Mouse (Mus musculus): Measurements from ENCODE around the gene Plscr3. TPM values are rescaled to one million over a fixed set of nuclear protein-coding genes. Genes with fewer than 3 reads are reported as not detected.

Plscr3 gene
- polyA plus RNA-seq, 1 experiment from 2014 or later = 44.3 TPM

DNA sequence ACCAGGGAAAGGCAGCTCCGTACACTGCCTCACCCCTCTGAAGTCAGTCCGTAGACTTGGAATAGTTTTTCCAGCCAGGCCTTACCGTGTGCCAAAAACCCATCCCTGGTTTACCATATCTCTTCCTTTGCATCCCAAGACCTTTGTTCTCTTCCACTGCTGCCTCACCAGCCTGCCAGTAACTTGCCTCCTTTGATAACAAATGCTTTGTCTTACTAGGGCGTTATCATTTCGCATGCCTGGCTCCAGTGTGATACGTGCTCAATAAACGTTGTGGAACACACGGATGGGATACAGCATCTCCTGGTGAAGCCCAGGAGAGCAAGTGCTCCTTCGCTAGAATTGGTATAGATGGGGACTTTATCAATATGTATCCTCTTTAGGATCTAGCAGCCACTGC is 21.2 kb downstream of the Plscr3 start:
- Histone ChIP-seq H3K36me3 (ENCODE audit: control insufficient read depth, insufficient read depth, low read length) (no peaks in the 10 kb centered on the region), H3K27ac (ENCODE audit: low read depth, low read length) (no peak overlapping the region), H3K9ac (ENCODE audit: low read length) (no peak overlapping the region), H3K4me1 (ENCODE audit: control insufficient read depth, insufficient read depth, low read length) (no peaks in the 10 kb centered on the region), H3K4me3 (ENCODE audit: low read depth, low read length) (no peak overlapping the region), H3K9me3 (replicated peaks; ENCODE audit: control insufficient read depth, low read length) (no peaks in the 10 kb centered on the region), H3K27me3 (replicated peaks; ENCODE audit: control insufficient read depth, insufficient read depth, low read length) (no peaks in the 10 kb centered on the region), H3K4me2 (ENCODE audit: low read length) (no peak overlapping the region)
- ATAC-seq = no peak
- DNase-seq (ENCODE audit: low spot score) = no peak
- WGBS = 66% methylated on average over 9 of the region's 9 CpGs

DNA sequence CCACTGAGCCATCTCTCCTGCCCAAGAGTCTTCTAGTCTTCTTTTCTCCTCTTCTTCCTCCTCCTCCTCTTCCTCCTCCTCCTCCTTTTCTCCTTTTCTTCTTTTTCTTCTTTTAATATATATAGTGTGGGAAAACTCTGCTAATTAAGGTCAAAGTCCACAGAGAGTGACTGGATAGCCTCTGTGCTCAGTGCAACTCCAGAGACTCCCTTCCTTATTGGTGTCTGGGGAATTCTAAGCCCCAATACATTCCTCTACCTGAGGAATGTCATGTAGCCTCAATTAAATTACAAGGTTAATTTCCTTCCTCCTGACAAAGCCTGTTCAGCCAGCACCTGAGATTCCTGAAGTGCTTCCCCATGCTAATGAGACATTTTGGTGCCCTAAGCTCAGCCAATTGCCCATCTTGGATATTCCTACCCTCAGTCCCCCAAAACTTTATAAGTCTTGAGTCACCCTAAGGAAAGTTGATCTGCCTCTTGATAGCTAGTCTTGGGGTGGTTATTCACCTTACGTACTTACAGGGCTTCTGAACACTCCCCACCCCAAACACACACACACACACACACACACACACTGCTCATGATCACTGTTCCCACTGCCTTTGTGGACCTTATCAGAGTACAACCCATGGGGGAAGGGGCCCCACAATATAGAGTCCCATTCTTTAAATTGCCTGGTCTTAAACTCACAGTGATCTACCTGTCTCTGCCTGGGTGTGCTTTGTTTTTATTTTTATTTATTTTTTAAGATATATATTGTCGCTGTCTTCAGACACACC is 24.3 kb downstream of the Plscr3 start:
- H3K27ac ChIP-seq (ENCODE audit: low read depth, low read length) = no peak overlapping the region
- 91% methylated on average over 2 of the region's 2 CpGs for WGBS
- no peaks in the 10 kb centered on the region for H3K36me3 ChIP-seq (ENCODE audit: control insufficient read depth, insufficient read depth, low read length)
- no peaks in the 10 kb centered on the region for H3K4me1 ChIP-seq (ENCODE audit: control insufficient read depth, insufficient read depth, low read length)
- H3K4me3 ChIP-seq (ENCODE audit: low read depth, low read length) = no peak overlapping the region
- no peak for DNase-seq (ENCODE audit: low spot score)
- no peak overlapping the region for H3K4me2 ChIP-seq (ENCODE audit: low read length)
- H3K27me3 ChIP-seq (replicated peaks; ENCODE audit: control insufficient read depth, insufficient read depth, low read length) = no peaks in the 10 kb centered on the region
- ATAC-seq = no peak
- no peak overlapping the region for H3K9ac ChIP-seq (ENCODE audit: low read length)
- no peaks in the 10 kb centered on the region for H3K9me3 ChIP-seq (replicated peaks; ENCODE audit: control insufficient read depth, low read length)

DNA sequence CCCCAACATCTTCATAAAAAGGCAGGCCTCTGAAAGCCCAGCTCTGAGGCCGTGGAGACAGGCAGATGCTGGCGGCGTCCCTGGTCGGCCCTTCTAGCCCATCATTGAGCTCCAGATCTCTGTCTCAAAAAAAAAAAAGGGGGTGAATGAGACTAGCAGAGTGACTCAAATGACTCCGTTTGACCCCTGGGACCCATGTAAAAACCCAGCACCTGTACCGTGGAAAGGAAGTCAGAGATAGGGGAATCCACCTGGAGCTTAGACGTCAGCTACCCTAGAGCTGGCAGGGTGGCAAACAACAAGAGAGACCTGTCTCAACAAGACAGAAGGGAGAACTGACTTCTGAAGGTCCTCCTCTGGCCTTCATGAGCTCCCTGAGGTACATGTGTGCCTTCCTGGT is 25.6 kb downstream of the Plscr3 start:
- no peak overlapping the region for H3K4me2 ChIP-seq (ENCODE audit: low read length)
- no peaks in the 10 kb centered on the region for H3K27me3 ChIP-seq (replicated peaks; ENCODE audit: control insufficient read depth, insufficient read depth, low read length)
- ATAC-seq = no peak
- H3K4me1 ChIP-seq (ENCODE audit: control insufficient read depth, insufficient read depth, low read length) = no peaks in the 10 kb centered on the region
- 89% methylated on average over 7 of the region's 7 CpGs for WGBS
- H3K9me3 ChIP-seq (replicated peaks; ENCODE audit: control insufficient read depth, low read length) = no peaks in the 10 kb centered on the region
- no peaks in the 10 kb centered on the region for H3K36me3 ChIP-seq (ENCODE audit: control insufficient read depth, insufficient read depth, low read length)
- H3K27ac ChIP-seq (ENCODE audit: low read depth, low read length) = no peak overlapping the region
- H3K4me3 ChIP-seq (ENCODE audit: low read depth, low read length) = no peak overlapping the region
- H3K9ac ChIP-seq (ENCODE audit: low read length) = no peak overlapping the region
- no peak for DNase-seq (ENCODE audit: low spot score)

DNA sequence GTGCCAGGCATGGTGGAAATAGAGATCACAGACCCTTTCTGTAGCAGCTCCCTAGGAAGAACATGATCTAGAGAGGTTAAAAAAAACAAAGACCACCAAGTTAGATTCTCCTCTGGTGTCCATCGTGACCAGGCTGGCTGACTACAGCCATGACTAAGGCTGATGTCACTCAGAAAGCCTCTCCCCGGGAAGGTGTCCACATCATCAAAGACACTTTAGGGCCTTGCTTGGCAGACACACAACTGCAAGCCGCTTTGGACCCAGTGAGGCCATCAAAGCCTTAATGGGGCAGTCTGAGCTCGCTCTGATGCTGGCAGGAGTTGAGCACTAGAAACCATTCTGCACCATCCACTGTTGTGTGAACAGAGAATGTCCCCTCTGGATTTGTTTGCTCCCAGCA is 26.3 kb downstream of the Plscr3 start:
- Histone ChIP-seq H3K27me3 (replicated peaks; ENCODE audit: control insufficient read depth, insufficient read depth, low read length) (no peaks in the 10 kb centered on the region), H3K27ac (ENCODE audit: low read depth, low read length) (no peak overlapping the region), H3K9ac (ENCODE audit: low read length) (no peak overlapping the region), H3K4me2 (ENCODE audit: low read length) (no peak overlapping the region), H3K9me3 (replicated peaks; ENCODE audit: control insufficient read depth, low read length) (no peaks in the 10 kb centered on the region), H3K4me1 (ENCODE audit: control insufficient read depth, insufficient read depth, low read length) (no peaks in the 10 kb centered on the region), H3K36me3 (ENCODE audit: control insufficient read depth, insufficient read depth, low read length) (no peaks in the 10 kb centered on the region), H3K4me3 (ENCODE audit: low read depth, low read length) (no peak overlapping the region)
- 77% methylated on average over 4 of the region's 4 CpGs for WGBS
- DNase-seq (ENCODE audit: low spot score) = no peak
- no peak for ATAC-seq

DNA sequence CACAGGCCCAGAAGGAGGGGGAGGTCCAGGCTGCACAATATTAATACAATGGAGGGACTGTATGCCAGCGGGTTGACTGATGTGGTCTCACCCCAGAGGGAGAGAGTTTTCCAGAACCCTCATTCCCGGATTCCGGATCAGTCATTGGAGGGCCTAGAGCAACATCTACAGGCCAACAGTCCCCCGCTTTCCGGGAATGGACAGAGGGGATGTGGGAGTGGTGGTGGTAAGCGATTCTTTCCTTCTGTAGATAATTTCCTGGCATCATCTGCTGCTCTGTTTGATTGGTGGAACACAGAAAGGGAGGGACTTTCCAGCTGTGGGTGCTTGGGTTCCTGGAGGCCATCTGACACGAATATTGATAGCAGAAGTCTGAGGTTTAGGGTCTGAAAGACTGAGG is 30.0 kb downstream of the Plscr3 start:
- DNase-seq (ENCODE audit: low spot score) = no peak
- Histone ChIP-seq H3K27me3 (replicated peaks; ENCODE audit: control insufficient read depth, insufficient read depth, low read length) (0 out of 2 replicates have a peak, but pooled peaks cover 7% of the 10 kb centered on the region), H3K4me3 (ENCODE audit: low read depth, low read length) (no peak overlapping the region), H3K9me3 (replicated peaks; ENCODE audit: control insufficient read depth, low read length) (no peaks in the 10 kb centered on the region), H3K27ac (ENCODE audit: low read depth, low read length) (no peak overlapping the region), H3K4me1 (ENCODE audit: control insufficient read depth, insufficient read depth, low read length) (peaks cover 4% of the 10 kb centered on the region), H3K4me2 (ENCODE audit: low read length) (no peak overlapping the region), H3K9ac (ENCODE audit: low read length) (no peak overlapping the region), H3K36me3 (ENCODE audit: control insufficient read depth, insufficient read depth, low read length) (no peaks in the 10 kb centered on the region)
- no peak for ATAC-seq
- 69% methylated on average over 7 of the region's 7 CpGs for WGBS

DNA sequence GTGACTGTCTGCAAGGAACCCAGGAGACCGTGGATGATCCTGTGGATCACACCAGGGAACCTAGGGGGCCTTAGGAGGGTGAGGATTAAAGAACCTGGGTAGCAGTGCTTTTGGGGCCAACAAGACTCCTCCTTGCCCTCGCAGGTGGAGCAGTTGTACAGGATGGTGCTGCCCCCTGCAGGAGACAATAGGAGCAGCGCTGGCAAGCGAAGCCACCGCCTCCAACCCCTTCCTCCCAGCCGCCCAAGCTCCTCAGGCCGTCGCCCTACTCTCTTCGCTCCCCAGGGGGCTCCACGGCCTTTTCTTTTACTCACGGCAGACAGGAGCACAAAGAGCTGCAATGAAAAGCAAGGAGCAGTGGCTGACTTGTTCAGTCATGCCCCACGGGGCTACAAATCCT is 30.7 kb downstream of the Plscr3 start:
- 0 out of 2 replicates have a peak, but pooled peaks cover 7% of the 10 kb centered on the region for H3K27me3 ChIP-seq (replicated peaks; ENCODE audit: control insufficient read depth, insufficient read depth, low read length)
- DNase-seq (ENCODE audit: low spot score) (peak; percentile 84), ATAC-seq (peak; percentile 33; the same call in 1 of the 2 replicates)
- H3K4me2 ChIP-seq (ENCODE audit: low read length) = peak overlapping the region; percentile 33; the same call in 1 of the 2 replicates
- peaks cover 4% of the 10 kb centered on the region for H3K4me1 ChIP-seq (ENCODE audit: control insufficient read depth, insufficient read depth, low read length)
- 1% methylated on average over 12 of the region's 12 CpGs for WGBS
- no peak overlapping the region for H3K4me3 ChIP-seq (ENCODE audit: low read depth, low read length)
- no peaks in the 10 kb centered on the region for H3K9me3 ChIP-seq (replicated peaks; ENCODE audit: control insufficient read depth, low read length)
- no peaks in the 10 kb centered on the region for H3K36me3 ChIP-seq (ENCODE audit: control insufficient read depth, insufficient read depth, low read length)
- 0 out of 2 replicates have a peak overlapping the region, but pooled peaks have one; percentile 13 for H3K9ac ChIP-seq (ENCODE audit: low read length)
- H3K27ac ChIP-seq (ENCODE audit: low read depth, low read length) = no peak overlapping the region

DNA sequence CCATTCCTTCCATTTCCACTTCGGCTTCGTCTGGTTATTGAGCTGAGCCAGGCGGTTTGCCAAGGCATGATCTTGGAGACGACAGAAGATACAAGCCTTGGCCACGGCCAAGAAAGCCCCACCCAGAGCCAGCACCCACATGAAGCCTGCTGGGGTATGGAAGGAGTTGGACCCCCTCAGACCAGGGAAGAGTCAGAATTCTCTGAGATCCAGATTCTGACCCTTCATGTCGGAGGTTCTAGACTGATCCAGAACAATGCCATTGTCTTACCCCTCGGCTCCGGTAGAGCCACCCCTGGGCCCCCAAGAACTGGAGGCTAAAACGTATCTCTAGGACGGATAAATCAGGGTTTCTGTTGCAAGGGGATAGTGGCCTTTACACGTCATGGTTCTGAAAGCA is 31.7 kb downstream of the Plscr3 start, which contains the start of gene Tmem95:
Tmem95 (minus strand) TSS at position 141 of the 400 bp plus-strand sequence.
- Histone ChIP-seq H3K36me3 (ENCODE audit: control insufficient read depth, insufficient read depth, low read length) (no peaks in the 10 kb centered on the region), H3K27me3 (replicated peaks; ENCODE audit: control insufficient read depth, insufficient read depth, low read length) (0 out of 2 replicates have a peak, but pooled peaks cover 7% of the 10 kb centered on the region), H3K4me3 (ENCODE audit: low read depth, low read length) (no peak within 1 kb of the TSS), H3K9ac (ENCODE audit: low read length) (0 out of 2 replicates have a peak within 1 kb of the TSS, but pooled peaks have one; percentile 13), H3K9me3 (replicated peaks; ENCODE audit: control insufficient read depth, low read length) (no peaks in the 10 kb centered on the region), H3K4me2 (ENCODE audit: low read length) (peak within 1 kb of the TSS; percentile 33; the same call in 1 of the 2 replicates), H3K4me1 (ENCODE audit: control insufficient read depth, insufficient read depth, low read length) (peaks cover 4% of the 10 kb centered on the region), H3K27ac (ENCODE audit: low read depth, low read length) (no peak within 1 kb of the TSS)
- DNase-seq (ENCODE audit: low spot score) = no peak
- WGBS = 88% methylated on average over 11 of the region's 11 CpGs
- no peak for ATAC-seq

DNA sequence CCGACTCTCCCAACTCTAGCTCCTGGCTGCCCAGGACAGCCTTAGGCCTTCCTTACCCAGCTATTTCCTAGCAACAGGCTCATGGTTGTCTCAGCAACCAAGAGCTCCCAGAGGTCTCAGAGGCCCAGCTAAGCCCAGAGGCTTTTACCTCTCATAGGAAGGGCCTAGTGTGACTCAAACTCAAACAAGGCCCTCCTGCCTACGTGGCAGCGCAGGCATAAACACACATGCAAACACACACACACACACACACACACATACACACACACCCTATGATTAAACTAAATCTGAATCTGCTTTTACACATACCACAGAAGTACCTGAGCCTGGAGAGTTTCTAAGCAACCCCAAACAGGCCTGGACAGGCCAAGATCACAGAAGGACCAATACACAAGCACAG is 32.2 kb downstream of the Plscr3 start:
- Histone ChIP-seq H3K9me3 (replicated peaks; ENCODE audit: control insufficient read depth, low read length) (no peaks in the 10 kb centered on the region), H3K27ac (ENCODE audit: low read depth, low read length) (no peak overlapping the region), H3K4me1 (ENCODE audit: control insufficient read depth, insufficient read depth, low read length) (peaks cover 4% of the 10 kb centered on the region), H3K4me3 (ENCODE audit: low read depth, low read length) (no peak overlapping the region), H3K27me3 (replicated peaks; ENCODE audit: control insufficient read depth, insufficient read depth, low read length) (0 out of 2 replicates have a peak, but pooled peaks cover 7% of the 10 kb centered on the region), H3K36me3 (ENCODE audit: control insufficient read depth, insufficient read depth, low read length) (no peaks in the 10 kb centered on the region), H3K9ac (ENCODE audit: low read length) (no peak overlapping the region), H3K4me2 (ENCODE audit: low read length) (no peak overlapping the region)
- WGBS = 91% methylated on average over 3 of the region's 3 CpGs
- ATAC-seq (no peak), DNase-seq (ENCODE audit: low spot score) (no peak)

DNA sequence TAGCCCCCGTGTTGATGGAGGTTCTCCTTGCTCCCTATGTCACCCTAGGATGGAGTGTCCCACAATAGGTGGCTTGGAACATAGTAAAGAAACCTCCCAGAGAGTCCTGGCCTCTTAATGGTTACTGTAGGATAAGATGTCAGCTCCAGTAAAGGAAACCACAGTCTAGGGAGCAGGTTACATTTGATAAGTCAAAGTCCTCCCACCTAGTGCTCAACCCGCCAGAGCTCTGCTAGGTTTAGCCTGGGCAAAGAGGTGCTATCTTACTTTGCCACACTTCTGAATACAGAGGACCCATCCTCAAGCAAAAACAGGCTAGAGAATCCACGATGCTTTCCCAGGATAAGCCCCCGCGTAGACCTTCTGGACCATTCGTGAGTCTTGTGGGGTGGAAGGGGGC is 32.8 kb downstream of the Plscr3 start:
- Histone ChIP-seq H3K4me1 (ENCODE audit: control insufficient read depth, insufficient read depth, low read length) (peaks cover 4% of the 10 kb centered on the region), H3K9me3 (replicated peaks; ENCODE audit: control insufficient read depth, low read length) (no peaks in the 10 kb centered on the region), H3K27ac (ENCODE audit: low read depth, low read length) (no peak overlapping the region), H3K27me3 (replicated peaks; ENCODE audit: control insufficient read depth, insufficient read depth, low read length) (0 out of 2 replicates have a peak, but pooled peaks cover 7% of the 10 kb centered on the region), H3K9ac (ENCODE audit: low read length) (no peak overlapping the region), H3K4me3 (ENCODE audit: low read depth, low read length) (no peak overlapping the region), H3K4me2 (ENCODE audit: low read length) (no peak overlapping the region), H3K36me3 (ENCODE audit: control insufficient read depth, insufficient read depth, low read length) (no peaks in the 10 kb centered on the region)
- no peak for DNase-seq (ENCODE audit: low spot score)
- no peak for ATAC-seq
- 88% methylated on average over 6 of the region's 6 CpGs for WGBS

Measured in forebrain, embryonic 14.5 days (tissue).